Mouse (Mus musculus) ovary, postnatal 10 days (tissue): Measurements from ENCODE around the gene Nanos3.

Experiments used
- DNase-seq: peaks from one replicate; pipeline ENCODE4 v3.0.0; 2022; ENCODE audit warnings: low spot score

The Nanos3 gene

DNA sequence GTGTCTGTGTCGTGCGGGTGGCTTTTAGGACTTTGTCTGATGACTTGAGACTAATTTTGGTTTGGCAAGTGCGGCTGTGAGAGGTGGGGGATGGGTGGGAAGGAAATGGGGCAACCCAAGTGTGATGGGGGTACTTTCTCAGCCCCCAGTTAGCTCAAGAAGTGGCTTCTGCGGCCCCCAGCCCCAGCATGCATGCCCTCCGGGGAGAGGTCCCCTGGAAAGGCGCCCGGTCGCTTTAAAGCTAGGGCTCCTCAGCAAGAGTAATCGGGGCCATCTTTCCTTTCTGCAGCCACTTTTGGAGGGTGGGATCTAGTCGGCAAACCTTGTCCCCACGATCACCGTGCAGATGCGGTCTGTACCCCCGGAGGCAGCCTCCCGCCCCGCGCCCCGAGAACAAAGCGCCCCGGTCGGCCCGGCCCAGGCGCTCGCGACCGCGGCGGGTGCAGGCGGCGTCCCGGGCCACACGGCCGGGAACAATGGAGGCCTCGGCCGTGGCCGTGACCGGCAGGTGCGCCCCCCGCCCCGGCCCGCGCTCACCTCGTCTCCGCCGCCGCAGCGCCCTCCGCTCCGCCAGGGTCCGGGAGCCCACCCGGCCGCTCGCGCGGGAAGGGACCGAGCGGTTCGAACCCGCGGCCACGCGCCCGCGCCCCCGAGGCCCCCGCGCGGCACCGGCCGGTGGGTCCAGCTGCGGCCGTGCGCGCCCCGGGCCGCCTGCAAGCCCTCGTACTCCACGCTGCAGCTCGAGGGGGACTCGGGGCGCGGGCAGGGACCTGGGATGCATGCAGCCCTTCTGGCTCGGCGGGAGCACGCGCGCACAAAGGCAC, 1.5 kb downstream of the Nanos3 start:
- DNase-seq = peak; percentile 38

DNA sequence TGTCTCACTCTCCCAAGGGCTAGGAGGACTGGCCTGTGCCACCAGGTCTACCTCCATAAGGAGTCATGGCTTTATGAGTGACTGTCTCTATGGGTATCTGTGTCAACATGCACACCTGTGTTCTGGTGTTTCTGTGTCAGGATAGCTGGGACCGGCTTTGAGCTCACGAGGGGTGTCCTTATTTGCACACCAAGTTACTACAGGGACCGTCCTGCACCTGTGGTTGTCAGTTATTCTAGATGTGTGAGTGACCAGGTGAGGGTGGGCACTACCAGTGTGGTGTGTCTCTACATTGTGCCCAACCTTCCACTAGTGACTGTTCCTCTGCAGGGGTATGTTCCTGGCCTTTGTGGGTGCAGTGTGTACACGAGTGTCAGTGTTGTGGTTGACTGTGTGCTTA, 2.2 kb downstream of the Nanos3 start:
- no peak for DNase-seq

DNA sequence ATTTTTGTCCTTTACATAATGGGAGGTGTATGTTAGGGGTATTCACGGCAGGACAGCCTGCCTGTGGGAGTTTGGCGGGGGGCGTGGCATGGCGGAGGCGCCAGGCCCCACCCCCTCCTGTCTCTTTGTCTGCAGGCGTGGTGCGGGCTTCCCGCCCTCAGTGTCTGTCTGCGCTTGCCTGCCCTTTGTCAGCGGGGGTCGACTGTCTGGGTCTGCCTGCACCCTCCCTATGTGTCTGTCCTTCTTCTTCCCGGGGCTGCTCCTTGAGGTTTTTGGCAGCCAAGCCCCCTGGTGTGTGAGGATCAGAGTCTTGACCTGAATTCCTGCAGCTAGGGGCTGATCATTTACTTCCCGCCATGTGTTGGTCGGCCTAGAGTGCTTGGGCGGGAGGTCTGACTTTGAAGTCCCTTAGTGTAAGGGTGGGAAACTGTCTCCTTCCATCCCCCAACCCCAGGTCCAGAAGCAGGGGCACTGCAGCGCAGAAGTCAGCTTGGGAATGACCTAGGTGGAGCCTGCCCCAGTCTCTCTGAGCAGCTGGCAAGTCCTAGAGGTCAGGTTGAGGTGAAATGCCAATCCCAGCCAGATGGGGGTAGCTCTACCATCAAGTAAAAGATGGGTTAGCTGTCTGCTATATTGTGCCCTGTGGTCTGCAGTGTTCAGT, 4.4 kb downstream of the Nanos3 start:
- DNase-seq = peak; percentile 24

DNA sequence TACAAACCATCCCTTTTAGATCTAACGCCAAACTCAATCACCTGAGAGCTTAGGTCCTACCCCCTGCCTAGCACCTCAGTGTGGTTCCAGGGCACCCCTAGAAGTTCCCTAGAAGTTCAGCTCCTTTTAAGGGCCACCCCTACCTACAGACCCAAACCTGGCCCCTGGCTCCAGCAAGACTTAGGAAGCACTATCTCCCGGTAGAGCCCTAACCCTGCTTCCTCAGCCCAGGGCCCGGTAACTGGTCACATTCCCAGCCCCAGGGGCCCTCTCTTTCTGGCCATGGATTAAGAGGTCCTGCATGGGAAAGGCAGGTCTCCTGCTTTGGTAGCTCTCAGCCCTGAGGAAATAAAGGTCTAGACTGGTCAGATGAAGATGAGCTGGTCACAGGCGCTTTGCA, 5.1 kb downstream of the Nanos3 start:
- no peak for DNase-seq

DNA sequence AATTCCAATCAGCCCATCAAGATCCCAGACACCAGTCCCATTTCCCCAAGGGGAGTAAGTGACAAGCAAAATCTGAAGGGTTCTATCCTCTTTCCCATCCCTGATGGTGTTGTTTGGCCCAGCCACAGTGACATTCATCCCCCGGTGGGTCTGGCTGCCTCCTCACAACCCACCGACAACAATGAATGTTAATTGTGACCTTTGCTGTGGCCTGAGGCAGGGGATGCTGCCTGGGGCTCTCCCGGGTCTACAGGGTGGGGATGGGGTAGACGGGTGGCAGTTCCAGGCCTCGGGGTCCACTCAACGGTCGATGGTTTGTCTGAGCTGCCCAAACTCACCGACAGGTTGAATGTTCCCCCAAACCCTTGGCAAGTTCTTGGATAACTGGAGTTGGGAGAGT, 6.4 kb downstream of the Nanos3 start:
- DNase-seq = no peak

DNA sequence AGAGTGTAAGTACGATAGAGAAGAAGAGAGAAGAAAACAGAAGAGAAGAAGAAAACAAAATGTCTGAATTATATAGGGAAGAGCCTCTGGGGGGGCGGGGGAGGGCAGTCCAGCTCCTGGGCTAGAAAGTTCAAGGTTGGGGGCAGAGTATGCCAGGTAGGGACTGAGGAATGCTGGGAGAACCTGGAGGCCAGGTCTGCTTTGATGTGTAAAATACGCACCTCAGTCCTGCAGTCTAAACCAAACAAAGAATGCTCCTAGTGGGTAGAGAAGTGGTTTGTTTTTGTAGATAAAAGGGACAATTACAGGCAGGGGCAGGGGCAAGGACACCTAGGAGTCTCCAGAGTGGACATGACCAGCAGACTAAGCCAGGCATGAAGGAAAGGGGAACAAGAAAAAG, 7.6 kb downstream of the Nanos3 start:
- no peak for DNase-seq

DNA sequence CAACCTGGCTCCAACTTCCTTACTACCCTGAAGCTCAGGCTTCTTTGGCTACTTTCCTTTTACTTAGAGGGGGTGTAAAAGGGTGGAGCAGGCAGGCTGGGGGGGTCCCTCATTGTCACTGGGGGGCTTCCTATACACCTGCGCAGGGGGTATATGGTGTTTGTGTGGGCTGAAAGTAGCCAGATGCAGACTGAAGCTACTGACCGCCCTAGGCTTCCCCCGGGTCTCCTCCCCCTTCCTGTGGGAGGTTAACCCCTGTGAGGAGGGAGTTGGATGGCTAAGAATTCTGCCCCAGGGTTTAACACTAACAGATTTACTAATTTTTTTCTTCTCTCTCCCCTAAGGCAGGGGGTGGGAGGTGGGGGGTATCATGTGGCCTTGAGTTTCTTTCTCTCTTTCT, 8.5 kb downstream of the Nanos3 start:
- no peak for DNase-seq

DNA sequence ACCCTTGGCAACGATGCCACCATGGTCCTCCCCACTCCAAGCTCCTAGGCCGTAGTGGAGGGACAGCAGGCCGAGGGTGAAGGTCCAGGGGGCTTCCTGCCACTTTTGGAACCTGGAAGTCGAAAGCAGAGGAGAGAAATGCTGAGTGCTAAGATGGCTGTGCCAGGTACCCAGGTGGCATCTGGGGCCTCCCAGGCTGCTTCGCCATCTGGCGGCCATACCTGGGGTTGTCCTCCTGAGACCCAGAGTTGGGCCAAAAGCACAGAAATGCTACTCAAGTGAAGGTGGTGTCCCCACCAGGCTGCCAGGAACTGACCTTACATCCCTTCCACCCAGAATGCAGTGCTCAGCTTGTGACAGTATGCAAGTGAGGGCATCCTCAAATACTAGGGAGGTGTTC, 11.2 kb downstream of the Nanos3 start:
- DNase-seq = no peak

DNA sequence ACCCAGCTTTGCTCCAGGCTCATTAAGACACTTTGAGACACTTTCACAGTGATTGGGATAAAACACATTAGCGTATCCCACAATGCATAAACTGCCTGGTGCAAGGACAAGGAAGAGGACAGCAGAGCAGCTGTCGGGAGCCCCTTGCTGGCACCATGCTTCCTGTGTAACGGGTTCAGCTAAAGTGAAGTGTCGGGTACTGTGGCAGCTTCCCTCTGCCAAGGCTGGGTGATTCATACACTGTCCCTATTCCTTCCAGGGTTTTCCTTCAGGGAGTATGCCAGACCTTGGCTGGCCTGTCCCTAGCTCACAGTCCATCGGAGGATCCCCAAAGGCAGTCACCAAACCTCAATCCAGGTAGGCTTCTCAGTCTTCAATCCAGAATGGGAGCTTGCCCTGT, 14.9 kb downstream of the Nanos3 start:
- DNase-seq = no peak

DNA sequence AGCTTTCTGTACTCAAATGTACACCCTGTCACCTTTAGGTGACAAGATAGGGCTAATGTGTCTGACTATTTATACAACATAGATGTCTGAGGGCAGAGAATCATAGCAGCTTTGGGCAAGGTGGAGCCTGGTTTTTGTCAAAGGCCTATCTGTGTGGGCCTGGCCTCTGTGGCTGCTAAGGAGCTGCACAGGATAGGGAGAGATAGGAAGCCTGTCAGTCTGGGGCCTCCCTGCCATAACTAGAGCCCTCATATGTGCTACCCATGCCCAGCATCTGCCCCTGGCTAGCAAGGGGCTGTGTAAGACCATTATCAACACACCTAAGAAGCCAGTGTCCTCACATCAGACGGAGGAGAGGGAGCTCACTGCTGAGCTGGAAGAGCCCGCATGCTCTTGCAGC, 17.3 kb downstream of the Nanos3 start:
- DNase-seq = no peak

DNA sequence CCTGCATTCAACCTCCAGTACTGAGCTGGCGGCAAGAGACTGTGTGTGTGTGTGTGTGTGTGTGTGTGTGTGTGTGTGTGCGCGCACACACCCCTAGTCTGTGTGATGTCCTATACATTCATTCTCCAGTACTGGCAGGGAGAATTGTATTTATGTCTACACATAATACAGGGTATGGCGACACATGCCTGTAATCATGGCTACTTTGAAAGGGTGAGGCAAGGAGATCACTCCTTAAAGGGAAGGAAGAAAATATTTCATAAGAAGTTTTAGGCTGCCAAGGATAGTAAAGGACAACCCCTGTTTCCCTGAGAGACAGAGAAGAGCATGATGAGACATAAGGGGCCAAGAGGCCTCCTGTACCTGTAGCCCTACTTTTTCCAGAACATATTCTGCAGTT, 27.4 kb downstream of the Nanos3 start:
- no peak for DNase-seq

DNA sequence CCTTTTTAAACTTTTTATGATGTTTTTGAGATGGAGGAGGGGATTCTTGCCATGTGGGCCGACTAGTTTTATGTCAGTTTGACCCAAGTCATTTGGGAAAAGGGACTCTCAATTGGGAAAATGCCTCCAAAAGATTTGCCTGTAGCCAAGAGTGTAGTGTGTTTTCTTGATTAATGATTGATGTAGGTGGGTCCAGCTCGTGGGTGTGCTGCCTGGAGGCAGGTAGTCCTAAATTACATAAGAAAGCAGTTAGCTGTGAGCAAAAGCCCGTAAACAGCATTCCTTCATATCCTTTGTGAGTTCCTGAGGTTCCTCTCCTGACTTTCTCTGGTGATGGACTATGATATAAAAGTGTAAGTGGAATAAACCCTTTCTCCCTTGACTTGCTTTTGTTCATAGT, 35.8 kb downstream of the Nanos3 start:
- no peak for DNase-seq

DNA sequence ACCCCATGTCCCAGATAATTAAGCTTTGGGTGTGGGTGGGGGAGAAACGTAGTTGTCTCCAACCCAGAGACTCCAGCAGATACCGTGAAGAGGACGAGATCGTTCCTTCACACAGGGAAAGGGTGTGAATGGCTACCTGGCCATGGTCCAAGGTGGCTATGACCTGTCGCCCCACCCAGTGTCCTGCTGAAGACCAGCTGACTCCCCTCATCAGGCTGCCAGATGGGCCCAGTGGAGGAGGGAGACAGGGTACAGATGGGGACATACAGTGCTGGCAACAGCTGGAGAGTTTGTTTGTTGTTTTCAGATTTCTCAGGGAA, 36.5 kb downstream of the Nanos3 start:
- no peak for DNase-seq

DNA sequence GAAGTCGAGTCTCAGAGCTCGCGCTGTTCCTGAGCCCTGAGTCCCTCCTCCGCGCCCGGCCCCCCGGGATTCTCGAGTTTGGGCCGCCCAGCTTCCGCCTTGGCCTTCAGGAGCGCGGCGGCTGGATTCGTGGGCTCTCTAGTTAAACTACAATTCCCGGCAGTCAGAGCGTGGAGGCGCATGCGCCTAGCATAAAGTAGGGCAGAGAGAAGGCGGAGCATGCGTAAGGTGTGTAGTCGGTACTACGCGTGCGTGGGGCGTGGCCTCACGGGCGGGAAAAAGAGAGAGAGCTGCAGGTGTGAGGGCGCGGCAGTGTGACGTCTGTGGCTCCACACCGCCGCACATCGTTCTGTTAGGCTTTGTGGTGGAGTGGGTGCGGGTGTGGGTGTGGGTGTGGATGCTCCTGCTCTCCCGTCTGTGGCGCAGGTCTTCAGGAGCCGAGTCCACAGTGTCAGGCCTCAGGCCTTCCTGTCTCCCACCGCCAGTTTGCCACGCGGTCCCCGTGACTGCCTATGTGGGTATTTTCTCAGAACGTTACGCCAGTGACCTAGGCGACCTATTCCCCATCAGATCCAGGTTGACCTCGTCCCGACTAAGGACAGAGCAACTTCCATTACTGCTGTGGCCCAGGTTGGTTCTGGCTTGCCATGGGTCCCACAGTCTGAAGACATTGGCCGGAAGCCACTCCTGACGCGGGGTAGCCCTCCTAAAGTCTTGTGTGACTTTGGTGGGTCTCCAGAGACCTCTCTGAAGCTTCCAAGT, 37.1 kb downstream of the Nanos3 start, which contains the start of the genes Cc2d1a and 4930432K21Rik:
Gene Cc2d1a, minus strand, starts transcription at position 168 of the 762 bp plus-strand sequence.
Gene 4930432K21Rik, plus strand, starts transcription at position 257 of the 762 bp plus-strand sequence.
- peak; percentile 68 for DNase-seq

DNA sequence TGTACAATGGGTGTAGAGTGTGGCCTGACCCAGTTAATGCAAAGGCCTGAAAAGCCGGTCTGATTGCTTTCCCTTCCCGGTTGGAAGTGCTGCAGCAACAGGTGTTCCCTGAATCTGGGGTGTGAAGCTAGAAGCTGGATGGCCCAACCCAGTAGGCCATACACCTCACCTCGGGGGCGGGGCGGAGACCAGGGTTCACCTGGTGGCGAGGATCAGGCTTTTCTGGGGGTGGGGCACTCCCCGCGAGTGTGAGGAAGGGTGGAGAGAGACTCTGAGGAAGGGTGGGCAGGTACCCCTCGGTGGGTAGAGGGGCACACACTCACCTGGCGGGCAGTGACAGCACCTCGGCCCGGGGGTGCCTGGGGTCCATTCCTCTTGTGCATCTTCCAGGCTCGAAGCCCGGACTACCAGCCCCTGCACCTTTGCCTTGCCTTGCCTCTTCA, 37.7 kb downstream of the Nanos3 start:
- DNase-seq = no peak

DNA sequence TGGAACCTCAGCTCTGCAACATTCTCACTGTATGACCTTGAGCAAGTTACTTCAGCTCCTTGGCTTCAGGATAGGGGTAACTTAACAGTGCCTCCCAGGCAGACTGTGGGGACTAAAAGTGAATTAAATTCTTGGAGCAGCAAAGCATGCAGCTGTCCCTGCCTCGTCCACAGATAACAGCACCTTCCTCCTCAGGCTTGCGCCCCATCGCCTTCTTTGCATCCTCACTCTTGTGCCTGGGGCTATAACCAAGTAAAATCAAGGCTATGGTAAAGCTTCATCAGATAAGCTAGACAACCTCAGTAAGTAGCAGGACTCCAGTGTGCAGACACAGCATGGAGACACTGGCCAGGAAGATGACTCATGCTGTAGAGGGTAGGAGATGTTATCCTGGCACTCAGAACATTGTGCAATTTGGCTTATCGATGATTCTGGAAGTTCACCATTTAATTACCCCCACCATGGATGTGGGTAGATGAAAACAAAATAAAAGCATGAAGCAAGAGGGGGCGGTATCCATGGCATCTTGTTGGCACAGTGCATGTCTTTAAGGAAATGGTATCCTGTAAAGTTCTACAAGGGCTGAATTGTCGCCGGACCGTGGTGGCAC, 40.3 kb downstream of the Nanos3 start:
- DNase-seq = no peak

DNA sequence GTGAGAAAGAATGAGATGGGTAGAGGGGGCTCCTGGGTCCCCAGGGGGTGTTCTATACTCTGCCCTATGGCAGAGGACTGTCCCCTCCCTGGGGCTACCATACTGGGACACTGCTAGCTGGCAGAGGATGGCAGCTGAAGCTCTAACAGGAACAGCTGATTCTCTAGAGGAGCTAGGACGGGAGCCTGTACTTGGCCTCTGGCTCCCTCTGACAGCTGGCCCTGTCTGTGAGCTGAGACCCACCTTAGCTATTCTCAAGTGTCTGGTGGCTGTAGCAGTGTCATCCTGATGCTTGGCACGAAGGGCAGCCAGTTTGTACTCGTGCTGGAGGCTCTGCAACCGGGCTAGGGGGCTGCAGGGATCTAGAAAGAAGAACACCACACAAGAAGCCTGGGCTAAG, 44.2 kb downstream of the Nanos3 start:
- no peak for DNase-seq

DNA sequence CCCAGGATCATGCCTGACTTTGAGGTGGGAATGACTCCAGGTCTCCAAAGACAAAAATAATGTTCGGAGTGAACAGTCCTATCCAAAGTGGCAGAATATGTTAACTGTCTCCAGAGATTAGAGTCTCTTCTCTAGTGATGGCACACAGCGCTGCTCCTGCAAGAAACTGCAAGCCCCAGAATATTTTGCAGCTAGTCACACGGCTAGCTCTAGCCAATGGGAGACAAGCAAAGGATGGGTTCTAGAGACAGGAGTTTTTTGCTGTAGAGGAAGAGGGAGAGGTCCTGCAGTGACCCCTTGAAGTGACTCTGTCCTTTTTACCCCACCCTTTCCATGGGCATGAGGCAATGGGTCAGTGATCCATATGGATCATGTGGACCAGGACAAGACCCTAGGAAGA, 47.2 kb downstream of the Nanos3 start:
- no peak for DNase-seq

DNA sequence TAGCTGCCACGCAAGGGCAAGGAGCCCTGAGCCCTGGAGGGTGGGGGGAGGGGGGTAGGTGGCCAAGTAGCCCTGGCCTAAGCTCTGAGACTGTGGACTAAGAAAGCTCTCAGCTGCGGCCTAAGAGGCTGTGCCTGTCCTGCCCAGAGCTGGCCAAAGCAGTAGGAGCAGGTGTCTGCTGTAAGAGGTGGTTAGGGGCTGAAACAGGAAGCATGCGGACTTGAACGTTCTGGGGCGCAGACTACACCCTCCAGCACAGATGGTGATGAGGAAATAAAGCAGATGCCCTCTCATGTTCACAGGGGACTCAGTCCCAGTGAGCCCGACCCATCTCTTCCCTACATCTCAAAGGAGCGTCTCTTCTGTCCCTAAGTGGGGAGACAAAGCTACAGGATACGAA, 52.8 kb downstream of the Nanos3 start:
- DNase-seq = no peak

DNA sequence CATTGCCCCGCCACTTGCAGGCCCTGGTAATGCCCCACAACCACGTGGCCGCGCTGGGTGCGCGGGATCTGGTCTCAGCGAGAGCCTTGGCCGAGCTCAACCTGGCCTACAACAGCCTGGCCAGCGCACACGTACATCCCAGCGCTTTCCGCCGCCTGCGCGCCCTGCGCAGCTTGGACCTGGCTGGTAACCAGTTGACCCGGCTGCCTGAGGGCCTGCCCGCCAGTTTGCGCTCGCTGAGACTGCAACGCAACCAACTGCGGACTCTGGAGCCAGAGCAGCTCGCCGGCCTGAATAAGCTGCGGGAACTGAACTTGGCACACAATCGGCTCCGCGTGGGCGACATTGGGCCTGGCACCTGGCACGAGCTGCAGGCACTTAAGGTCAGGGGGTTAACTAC, 54.2 kb downstream of the Nanos3 start:
- DNase-seq = no peak

DNA sequence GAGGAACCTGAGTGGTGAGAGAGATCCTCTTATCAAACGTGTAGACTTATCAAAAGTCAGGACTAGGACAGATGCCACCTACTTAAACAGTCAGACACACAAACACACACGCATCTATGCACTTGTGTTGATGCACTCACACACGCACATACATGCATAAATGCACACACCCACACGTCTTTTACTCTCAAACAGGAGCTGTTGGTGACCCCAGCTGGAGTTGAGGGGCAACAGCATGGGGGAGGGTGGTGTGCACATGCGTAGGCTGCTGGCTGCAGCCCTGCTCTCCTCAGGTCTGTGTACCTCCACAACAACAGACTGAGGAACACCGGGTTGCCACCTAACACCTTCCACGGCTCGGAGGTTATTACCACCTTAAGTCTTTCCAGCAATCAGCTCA, 56.7 kb downstream of the Nanos3 start:
- no peak for DNase-seq

DNA sequence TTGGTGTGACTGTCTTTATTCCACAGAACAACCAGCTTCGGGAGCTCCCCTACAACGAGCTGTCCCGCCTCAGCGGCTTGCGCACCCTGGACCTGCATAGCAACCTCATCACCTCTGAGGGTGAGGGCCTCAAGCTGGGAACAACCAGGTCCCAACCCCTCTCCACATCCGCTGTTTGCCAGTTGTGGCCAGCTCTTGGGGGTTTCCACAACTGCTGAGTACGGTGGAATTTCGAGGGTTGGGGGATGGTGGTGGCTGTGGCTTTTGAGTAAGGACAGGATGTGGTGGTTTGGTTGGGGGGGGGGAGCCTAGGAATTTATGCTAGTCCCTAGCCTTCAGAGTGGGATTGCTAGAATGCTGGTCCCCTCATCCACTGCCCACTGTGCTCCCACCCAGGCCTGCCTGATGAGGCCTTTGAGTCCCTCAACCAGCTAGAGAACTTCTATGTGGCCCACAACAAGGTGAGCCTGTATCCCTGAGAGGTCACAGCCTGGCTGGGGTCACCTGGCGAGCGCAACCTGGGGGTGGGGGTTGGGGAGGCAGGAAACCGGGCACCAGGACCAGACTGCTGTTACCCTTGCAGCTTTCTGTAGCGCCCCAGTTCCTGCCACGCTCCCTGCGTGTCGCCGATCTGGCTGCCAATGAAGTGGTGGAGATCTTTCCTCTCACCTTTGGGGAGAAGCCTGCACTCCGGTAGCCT, 57.7 kb downstream of the Nanos3 start:
- no peak for DNase-seq
